Mouse (Mus musculus) heart, adult 9 months (tissue): ENCODE results near the gene Aldh1a2.

Source experiments
- DNase-seq, 2 experiments: peaks; one replicate each; pipeline ENCODE4 v3.0.0; 2022; ENCODE audit warnings: low spot score in 2 of 2

Aldh1a2 gene

DNA sequence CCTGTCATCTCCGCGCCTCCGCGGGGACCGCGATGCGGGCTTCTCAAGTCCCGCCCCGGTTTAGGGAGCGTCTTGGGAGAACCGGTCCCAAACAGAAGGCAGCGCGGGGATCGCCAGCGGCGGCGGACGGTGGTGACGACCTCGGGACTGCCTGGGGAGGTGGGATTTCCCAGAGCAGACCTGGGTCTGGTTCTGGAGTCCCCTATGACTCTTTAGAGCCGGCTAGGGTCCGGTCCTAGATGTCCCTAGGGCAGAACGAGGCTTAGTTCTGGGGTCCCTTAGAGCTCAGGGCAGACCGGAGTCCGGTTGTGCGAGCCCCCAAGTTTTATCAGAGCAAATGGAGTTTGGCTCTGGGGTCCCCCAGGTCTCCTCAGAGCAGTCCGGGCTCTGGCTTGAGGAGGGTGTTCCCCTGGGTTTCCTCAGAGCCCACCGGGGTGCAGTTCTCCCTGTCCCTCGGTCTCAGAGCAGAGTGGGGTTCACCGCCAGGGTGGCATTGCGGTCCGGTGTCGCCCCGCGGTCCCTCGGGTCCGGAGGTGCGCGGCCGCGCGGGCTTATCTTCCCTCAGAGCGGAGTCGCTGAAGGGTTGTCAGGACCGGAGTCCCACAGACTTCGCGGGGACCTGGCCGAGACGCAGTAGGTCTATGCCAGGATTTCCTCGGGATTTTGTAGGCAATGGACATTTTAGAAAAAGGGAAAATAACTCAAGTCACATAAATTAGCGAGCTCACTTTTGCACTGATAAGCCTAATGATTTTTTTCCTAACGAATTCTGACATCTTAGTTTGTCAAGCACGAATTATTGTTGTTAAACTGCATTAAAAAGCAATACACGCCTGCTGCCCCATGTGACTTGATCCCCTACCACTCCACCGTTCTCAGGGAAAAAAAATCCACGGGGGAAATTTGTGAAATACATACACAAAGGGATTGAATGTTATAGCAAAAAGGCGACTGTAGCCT, 727 bp downstream of the Aldh1a2 start:
- DNase-seq: no peak

DNA sequence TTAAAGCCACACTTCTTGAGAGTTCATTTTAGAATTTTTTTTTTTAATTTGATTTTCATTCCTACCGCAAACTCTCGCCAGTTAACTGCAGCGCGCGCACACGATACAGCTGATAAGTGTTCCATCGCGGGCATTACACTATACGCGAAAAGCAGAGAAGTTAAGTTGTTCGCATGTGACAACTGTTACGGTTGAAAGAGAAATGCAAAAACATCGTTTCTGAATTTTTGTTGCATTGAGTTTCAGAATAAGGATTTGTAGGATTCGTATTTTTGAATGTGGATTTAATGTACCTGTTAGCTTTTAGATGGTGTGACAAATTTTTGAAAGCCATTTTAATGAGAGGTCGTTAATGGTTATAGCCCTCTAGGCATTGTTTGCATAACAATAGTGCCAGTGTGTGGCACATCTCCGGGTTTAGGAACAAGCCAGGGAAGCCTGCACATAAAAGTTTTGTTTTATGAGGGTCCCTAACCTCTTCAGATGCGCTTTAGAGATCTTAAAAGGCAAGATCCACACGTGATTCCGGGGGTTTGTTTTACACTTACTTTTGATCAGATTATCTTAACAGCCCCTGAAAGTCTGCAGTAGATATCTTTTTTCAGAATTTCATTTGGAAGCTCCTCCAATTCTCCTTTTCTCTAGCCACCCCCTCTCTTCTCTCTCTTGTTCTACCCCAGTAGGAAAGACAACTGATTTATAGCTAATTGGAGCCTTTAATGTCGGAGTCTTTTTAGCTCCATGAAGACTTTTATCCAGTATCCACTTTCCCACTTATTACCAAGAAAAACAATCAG, 1.6 kb downstream of the Aldh1a2 start:
- DNase-seq: no peak

- no peak for DNase-seq
Measured at GRCm38 (mm10) chr9:71217793-71218095, 2.2 kb downstream of the Aldh1a2 start.

DNA sequence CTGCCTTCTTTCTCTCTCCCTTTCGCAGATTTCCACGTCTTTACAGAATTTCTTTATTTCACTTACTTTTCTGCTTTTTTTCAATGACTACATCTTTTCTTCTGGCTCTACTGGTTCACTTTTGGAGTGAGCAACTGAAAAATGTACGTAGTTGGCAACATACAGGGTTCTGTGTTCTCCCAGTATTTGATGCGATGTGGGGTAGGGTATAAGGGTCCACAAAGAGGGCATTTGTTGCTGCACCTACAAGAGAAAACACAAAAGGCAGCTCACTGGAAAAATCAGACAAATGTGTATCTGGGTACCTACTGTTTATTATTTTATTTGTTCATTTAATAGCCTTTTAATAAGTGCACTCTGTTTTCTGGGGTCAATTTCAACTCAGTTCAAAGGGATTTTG, 3.6 kb downstream of the Aldh1a2 start:
- no peak for DNase-seq

GRCm38 (mm10) chr9:71220401-71220800, 4.8 kb downstream of the Aldh1a2 start:
- DNase-seq: no peak

DNA sequence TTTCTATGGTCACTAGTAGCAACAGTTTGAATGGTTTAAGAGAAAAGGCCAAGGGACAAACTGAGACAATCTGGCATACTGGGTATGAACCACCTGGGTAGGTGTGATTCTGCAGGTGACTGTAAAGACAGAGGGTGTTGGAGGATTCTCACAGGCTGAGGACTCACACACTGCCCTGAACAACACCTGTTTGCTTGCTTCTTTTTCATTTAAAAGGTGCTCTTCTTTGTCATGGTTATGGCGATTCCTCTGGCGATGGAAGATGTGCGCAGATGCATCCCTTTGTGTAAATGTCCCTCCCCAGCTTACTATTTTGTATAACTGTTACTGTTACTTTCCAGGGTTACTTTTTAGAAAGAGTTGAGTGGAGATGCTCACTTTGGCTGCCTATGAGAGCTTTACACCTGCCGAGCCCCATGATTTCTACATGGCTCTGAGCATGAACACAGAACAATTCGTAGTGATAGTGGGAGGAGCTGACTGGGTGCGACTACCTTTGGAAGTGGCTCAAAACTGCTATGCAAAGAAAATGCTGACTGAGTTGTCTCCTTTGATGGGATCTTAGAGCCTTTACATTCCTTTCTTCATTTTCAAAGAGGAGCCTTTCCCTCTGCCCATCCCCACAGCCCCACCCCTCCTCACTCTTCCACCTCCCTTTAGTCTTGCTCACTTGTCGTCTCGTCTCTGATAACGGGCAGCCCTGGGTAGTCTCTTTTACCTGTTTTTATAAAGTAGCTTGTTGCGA, 11.8 kb downstream of the Aldh1a2 start:
- DNase-seq: no peak

GRCm38 (mm10) chr9:71230011-71230410, 14.4 kb downstream of the Aldh1a2 start:
- DNase-seq: no peak

GRCm38 (mm10) chr9:71236540-71236939, 21.0 kb downstream of the Aldh1a2 start:
- DNase-seq: no peak

GRCm38 (mm10) chr9:71239926-71240325, 24.3 kb downstream of the Aldh1a2 start:
- DNase-seq: no peak

DNA sequence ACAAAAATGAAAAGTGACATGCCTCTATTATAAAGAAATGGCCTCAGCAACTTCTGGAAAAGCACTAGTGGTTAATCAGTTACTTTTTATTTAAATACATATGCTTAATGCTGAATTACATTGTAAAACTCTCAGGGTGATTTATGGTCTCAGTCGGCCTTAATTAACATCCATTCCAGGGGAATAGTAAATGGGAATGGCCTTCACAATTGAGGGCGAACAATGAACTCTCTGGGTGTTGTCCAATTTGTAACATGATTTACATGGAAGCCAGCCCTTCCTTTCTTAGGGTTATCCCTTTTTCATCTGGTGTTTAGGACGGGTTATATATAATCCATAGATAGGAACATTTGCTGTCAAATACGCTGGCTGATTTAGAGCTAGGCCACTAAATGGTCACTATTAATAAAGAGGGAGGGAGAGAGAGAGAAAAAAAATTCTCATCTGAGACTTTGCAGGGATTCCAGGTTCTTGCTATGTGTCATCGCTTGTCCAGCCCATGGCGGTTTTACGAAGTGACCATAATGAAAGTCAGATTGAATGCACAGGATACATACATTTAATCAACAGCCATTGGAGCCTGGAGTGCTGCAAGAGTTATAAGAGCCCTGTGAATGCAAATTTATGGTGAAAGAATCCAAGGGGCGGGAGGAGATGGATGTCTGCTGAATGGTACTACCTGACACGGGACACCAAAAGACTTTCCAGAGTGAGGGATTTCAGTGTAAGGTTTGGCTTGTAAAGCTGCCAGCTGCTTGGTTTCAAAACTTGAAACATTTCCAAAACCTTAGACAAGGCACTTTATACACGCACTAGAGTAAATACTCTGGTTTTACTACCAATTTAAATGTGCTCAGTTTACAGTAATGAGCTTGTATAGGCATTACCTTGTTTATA, 26.2 kb downstream of the Aldh1a2 start:
- no peak for DNase-seq

GRCm38 (mm10) chr9:71242412-71242781, 26.8 kb downstream of the Aldh1a2 start:
- DNase-seq: no peak

DNA sequence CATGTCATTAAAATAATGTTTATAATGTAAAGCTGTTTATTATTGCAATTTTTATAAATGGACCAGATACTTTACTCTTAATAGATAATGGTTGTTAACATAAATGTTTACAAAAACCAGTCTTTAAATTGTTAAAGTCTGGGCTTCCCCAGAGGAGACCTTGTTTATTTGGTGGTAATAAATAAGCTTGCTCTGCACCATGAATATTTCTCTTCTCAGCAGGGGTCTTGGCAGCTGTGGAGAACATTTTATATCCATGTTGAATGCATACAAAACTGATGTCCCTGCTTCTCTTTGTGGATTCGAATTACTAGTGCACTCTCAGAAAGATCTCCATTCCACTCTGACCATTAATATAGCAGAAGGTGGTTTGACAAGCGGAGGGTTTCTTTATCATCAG, 38.8 kb downstream of the Aldh1a2 start:
- DNase-seq: no peak

DNA sequence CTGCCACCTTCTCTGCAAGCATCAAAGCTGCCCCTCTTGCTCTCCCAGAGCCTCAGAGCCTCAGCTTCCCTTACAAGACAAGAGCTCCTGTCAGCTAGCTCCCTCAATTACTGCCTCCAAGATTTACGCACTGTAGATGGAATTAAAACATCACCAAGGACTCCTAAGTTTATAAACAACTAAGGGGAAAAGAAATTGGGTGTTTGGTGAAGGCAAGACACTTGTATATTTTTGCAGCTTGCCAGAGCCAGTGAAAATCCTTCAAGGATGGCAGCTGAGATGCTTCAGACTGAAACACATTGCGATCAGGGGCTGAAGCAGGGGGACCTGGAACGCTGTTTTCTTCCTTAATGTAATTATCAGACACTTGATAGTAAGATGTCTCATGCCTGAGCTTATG, 47.1 kb downstream of the Aldh1a2 start:
- no peak for DNase-seq

DNA sequence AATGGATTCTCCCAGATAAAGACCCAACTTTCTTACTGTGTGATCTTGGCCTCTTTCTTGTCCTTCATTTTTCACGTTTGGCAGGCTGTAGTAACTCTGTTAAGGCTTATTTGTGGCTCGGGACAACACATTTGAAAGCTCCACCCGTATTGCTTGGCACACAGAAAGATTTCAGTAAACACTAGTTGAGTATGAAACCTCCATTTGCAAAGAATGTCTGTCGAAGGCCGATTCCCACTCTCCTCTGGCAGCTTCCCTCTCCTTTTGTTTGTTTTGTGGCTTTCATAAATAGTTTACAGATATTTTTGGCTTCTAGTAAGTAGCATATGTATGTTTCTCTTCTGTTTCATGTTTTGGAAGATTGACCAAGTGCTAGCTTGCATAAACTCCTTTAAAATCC, 54.1 kb downstream of the Aldh1a2 start:
- DNase-seq: no peak

- DNase-seq: no peak
Measured at GRCm38 (mm10) chr9:71270205-71270604, 54.6 kb downstream of the Aldh1a2 start.

DNA sequence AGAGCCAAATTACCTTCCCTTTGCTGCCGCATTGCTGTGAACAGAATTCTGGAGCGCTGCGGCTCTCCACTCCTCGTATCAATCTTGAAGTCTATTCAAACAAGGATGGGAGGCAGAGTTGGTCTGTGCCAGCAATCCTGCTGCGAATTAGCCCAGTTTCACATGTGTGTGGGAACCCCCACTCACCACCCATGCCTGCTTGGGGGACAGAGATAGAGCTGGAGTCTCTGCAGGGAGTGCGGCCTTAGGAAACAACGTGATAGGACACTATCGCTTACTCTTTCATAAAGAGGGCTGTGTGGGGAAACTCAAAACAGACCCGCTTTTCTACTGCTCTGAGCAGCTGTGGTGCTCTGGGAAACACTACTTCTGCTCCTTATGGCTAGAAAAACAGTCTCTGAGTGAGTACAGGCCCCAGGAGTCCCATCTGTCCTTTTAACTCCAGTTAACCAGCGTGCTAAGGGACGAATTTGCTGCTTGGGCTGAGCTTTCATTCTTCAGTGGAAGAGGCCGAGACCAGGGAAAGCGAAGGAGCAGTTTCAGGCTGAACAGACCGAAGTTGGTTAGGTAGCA, 60.6 kb downstream of the Aldh1a2 start:
- DNase-seq: no peak

DNA sequence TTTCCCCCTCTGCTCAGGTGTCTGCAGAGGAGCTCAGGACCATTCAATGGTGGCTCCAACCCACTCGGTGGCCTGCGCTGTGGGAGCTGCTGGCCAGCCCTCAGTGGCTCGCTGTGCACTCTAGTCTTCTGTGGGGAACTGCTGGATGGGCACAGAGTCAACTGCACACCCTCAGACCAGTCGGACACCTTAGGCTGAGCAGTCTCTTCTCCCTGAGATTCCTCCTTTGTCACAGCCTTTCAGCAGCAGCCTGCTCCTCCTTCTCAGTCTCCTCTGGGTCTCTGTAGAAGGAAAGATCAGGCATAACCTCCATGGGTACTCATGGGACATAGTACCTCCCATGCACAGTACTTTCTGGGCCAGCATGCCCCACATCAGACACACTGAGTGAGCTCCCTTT, 63.2 kb downstream of the Aldh1a2 start:
- DNase-seq: no peak

DNA sequence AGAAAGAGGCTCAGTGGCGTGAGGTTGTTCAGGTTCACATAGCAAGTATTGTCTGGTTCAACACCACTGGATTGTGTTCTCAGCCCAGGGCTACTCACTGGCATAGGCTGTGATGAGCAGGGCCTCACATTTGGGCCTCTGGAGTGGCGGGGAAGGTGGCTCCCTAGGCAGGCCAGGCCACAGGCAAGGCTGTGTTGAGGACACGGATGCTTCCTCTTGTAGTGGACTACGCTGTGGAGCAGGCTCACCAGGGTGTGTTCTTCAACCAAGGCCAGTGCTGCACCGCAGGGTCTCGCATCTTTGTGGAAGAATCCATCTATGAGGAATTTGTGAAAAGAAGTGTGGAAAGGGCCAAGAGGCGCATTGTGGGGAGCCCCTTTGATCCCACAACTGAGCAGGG, 67.6 kb downstream of the Aldh1a2 start:
- DNase-seq: no peak

DNA sequence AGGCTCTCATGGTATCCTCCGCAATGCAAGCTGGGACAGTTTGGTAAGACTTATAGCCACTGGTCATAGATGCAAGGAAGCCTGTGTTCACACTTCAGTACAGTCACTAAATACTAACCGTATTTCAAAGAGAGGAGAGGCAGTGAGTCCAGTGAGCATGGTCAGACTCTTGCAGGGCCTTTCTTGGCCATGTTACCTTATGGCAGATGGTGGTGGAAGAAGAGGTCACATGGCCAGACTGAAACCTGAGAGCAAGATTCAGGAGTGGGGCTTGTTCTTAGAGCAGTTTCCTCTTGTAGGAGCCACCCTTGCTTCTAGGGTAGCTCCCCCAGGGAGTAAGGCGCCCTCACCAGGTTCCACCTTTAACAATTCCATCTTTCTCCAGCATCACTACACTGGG, 69.6 kb downstream of the Aldh1a2 start:
- DNase-seq: no peak

GRCm38 (mm10) chr9:71286420-71286819, 70.8 kb downstream of the Aldh1a2 start:
- DNase-seq: no peak

- no peak for DNase-seq
Measured at GRCm38 (mm10) chr9:71288738-71289137, 73.1 kb downstream of the Aldh1a2 start.
